Mouse (Mus musculus): Measurements from ENCODE around the gene Map3k5.

DNA sequence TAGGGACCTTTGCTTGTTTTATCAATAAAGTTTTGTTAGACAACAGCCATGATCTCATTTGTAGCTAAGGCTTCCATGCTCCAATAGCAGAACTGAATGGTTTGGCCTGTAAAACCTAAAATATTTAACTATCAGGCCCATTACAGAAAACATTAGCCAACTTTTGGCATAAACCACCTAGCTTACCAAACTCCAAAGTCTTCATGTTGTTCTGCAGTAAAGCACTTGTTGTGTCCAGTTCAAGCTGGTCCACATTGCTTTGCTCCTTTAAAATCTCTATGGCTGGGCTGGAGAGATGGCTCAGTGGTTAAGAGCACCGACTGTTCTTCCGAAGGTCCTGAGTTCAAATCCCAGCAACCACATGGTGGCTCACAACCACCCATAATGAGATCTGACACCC lies 144.1 kb downstream of the Map3k5 start:
- TF ChIP-seq POLR2A (IDR thresholded peaks at IDR 0.05; ENCODE audit: borderline replicate concordance, extremely low read depth, insufficient read depth, insufficient read length, poor library complexity, severe bottlenecking): no peak
- TF ChIP-seq CTCF (IDR thresholded peaks at IDR 0.05; ENCODE audit: borderline replicate concordance, extremely low read depth, insufficient read depth, insufficient read length): no peak
